Mouse (Mus musculus) embryonic facial prominence, embryonic 12.5 days (tissue): Measurements from ENCODE around the gene Rab25. TPM values are rescaled to one million over a fixed set of nuclear protein-coding genes. Genes with fewer than 3 reads are reported as not detected.

Source experiments
- ATAC-seq: fragments of 200-750 bp; cut with Nextera tagmentation; 2 replicates; pipeline ENCODE4 v1.8.0; 2017; ENCODE audit not compliant: insufficient number of reproducible peaks, insufficient read depth, low FRiP score, low TSS enrichment
- H3K27ac ChIP-seq: fragments of 300-500 bp; sonication (generic); 2 replicates; pipeline ENCODE4 v1.5.1; 2016; ENCODE audit warnings: mild to moderate bottlenecking
- H3K27me3 ChIP-seq: fragments of 300-500 bp; sonication (generic); 2 replicates; pipeline ENCODE4 v1.6.1; 2016; ENCODE audit warnings: mild to moderate bottlenecking, moderate library complexity
- H3K36me3 ChIP-seq: fragments of 300-500 bp; sonication (generic); 2 replicates; pipeline ENCODE4 v1.6.1; 2016; ENCODE audit warnings: mild to moderate bottlenecking
- H3K4me1 ChIP-seq: fragments of 300-500 bp; sonication (generic); 2 replicates; pipeline ENCODE4 v1.6.1; 2016
- H3K4me2 ChIP-seq: fragments of 300-500 bp; sonication (generic); replicated peaks from 2 replicates; pipeline ENCODE4 v1.6.1; 2016; ENCODE audit warnings: mild to moderate bottlenecking, moderate library complexity
- H3K4me3 ChIP-seq: fragments of 300-500 bp; sonication (generic); 2 replicates; pipeline ENCODE4 v1.5.1; 2016; ENCODE audit warnings: mild to moderate bottlenecking
- H3K9ac ChIP-seq: fragments of 300-500 bp; sonication (generic); 2 replicates; pipeline ENCODE4 v1.6.1; 2016; ENCODE audit warnings: mild to moderate bottlenecking, moderate library complexity
- H3K9me3 ChIP-seq: fragments of 300-500 bp; sonication (generic); 2 replicates; pipeline ENCODE4 v1.6.1; 2016; ENCODE audit warnings: mild to moderate bottlenecking, moderate library complexity
- WGBS: fragments of 180-500 bp; shearing (Covaris S2); methylation state at CpG from one replicate; pipeline ENCODE4 v1.1.7; 2016; 5-methylcytosine and 5-hydroxymethylcytosine counted together
- polyA plus RNA-seq: library from polyadenylated mRNA; unstranded; fragments of >200 nt; fragmentation: Nextera tagmentation; extraction: Ambion mirVana; gene quantifications from 2 replicates; pipeline ENCODE4 v1.2.1, GENCODE M21; 2016

Rab25 gene
- polyA plus RNA-seq, 1 experiment from 2014 or later: 5.5 TPM

DNA sequence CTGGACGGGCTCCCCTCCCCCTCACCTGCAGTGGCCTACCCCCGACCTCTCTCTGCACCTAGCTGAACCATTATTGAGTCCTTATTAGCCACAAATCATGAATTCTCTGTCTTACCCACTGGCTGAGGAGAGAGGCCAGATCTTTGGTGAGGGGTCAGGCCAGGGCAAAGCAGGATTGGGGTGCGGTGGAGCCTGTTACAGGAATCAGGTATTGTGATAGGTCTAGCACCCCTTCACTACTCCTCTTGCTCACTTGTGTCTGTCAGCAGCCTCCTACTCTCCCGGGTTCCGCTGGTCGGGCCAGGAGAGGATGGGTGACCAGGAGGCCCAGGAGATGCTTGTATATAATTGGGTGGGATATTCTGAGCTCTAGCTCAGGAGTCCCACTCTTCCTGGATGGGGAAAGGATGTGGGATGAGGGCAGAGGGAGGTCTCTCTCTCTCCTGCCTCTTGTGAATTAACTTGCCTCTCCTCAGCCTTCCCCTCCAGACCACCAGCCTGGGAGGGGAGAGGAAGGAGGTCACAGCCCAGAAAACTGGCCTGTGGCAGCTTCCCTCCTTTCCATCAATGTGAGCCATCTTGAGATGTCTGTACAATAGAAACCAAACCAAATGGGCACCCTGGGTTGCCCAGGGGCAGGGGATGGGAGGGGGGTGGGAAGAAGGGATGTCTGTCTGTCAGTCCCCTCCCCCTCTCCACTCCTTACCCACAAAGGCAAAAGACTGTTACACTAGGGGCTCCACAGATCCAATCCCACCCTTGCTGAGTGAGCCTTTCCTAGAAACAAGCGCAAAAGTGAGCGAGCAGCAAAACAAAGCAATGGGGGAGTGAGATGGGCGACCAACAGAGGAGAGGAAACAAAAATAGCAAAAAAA is 9.6 kb downstream of the Rab25 start:
- Histone ChIP-seq H3K4me1 (peaks cover 69% of the 10 kb centered on the region), H3K27ac (peak overlapping the region; percentile 69; the same call in 1 of the 2 replicates), H3K4me2 (peak overlapping the region; percentile 96), H3K9me3 (no peaks in the 10 kb centered on the region), H3K4me3 (peak overlapping the region; percentile 12), H3K9ac (peak overlapping the region; percentile 39; the same call in 1 of the 2 replicates), H3K27me3 (no peaks in the 10 kb centered on the region), H3K36me3 (peaks cover 47% of the 10 kb centered on the region)
- WGBS: 19% methylated on average over 9 of the region's 9 CpGs
- no peak for ATAC-seq

GRCm38 (mm10) chr3:88537146-88537545 is 11.0 kb downstream of the Rab25 start:
- Histone ChIP-seq H3K9ac (peak overlapping the region; percentile 98; the same call in 1 of the 2 replicates), H3K4me2 (peak overlapping the region; percentile 96), H3K27me3 (no peaks in the 10 kb centered on the region), H3K4me1 (peaks cover 68% of the 10 kb centered on the region), H3K9me3 (no peaks in the 10 kb centered on the region), H3K27ac (peak overlapping the region; percentile 99), H3K4me3 (peak overlapping the region; percentile 85), H3K36me3 (peaks cover 47% of the 10 kb centered on the region)
- WGBS: 58% methylated on average over 6 of the region's 6 CpGs
- no peak for ATAC-seq

DNA sequence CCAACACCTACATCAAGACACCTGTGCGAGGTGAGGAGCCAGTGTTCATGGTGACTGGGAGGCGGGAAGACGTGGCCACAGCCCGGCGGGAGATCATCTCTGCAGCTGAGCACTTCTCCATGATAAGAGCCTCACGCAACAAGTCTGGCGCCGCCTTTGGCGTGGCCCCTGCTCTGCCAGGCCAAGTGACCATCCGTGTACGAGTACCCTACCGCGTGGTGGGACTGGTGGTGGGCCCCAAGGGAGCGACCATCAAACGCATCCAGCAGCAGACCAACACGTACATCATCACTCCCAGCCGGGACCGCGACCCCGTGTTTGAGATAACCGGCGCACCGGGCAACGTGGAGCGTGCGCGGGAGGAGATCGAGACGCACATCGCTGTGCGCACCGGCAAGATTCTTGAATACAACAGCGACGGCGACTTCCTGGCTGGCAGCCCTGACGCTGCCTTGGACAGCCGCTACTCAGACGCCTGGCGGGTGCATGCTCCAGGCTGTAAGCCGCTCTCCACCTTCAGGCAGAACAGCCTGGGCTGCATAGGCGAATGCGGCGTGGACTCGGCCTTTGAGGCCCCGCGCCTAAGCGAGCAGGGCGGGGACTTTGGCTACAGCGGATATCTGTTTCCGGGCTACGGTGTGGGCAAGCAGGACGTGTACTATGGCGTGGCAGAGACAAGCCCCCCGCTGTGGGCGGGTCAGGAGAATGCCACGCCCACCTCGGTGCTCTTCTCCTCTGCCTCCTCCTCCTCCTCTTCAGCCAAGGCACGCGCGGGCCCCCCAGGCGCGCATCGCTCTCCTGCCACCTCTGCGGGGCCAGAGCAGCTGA is 11.8 kb downstream of the Rab25 start:
- peaks cover 47% of the 10 kb centered on the region for H3K36me3 ChIP-seq

GRCm38 (mm10) chr3:88535527-88535926 is 12.6 kb downstream of the Rab25 start:
- Histone ChIP-seq H3K4me1 (peaks cover 59% of the 10 kb centered on the region), H3K4me3 (peak overlapping the region; percentile 85), H3K36me3 (peaks cover 39% of the 10 kb centered on the region), H3K4me2 (peak overlapping the region; percentile 96), H3K9ac (peak overlapping the region; percentile 98), H3K27ac (peak overlapping the region; percentile 99), H3K27me3 (no peaks in the 10 kb centered on the region), H3K9me3 (no peaks in the 10 kb centered on the region)
- ATAC-seq: no peak
- 25% methylated on average over 4 of the region's 4 CpGs for WGBS

More for the DNA sequence above, 11.8 kb downstream of the Rab25 start:
- Histone ChIP-seq H3K27me3 (no peaks in the 10 kb centered on the region), H3K4me1 (peaks cover 61% of the 10 kb centered on the region), H3K27ac (peak overlapping the region; percentile 99), H3K4me2 (peak overlapping the region; percentile 96), H3K4me3 (peak overlapping the region; percentile 85), H3K9ac (peak overlapping the region; percentile 98), H3K9me3 (no peaks in the 10 kb centered on the region)
- ATAC-seq: no peak
- 5% methylated on average over 64 of the region's 64 CpGs for WGBS

DNA sequence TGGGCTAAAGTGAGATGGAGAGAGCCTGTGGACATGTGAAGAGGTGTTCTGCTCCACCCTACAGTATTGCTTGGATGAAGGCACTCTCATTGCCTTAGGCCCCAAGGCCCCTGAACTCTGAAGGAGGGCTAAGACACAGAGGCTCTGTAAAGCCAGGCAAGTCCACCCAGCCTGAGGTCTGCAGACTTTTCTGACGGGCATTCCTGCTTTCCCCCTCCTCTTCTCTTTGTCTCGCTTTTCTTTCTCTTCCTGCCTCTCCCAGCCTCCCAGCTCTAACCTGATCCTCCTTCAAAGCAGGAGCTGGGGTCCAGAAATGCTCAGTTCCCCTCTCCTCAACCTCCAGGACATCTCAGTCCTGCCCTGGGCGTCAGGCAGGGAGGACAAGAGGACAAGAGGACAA is 13.1 kb downstream of the Rab25 start:
- Histone ChIP-seq H3K9me3 (no peaks in the 10 kb centered on the region), H3K27ac (peak overlapping the region; percentile 99), H3K4me1 (peaks cover 58% of the 10 kb centered on the region), H3K27me3 (no peaks in the 10 kb centered on the region), H3K9ac (peak overlapping the region; percentile 98), H3K4me3 (peak overlapping the region; percentile 85), H3K4me2 (peak overlapping the region; percentile 96), H3K36me3 (peaks cover 34% of the 10 kb centered on the region)
- WGBS: 2% methylated on average over 3 of the region's 3 CpGs
- ATAC-seq: no peak

- no peak for ATAC-seq
- peaks cover 61% of the 10 kb centered on the region for H3K4me1 ChIP-seq
- 0% methylated on average over 4 of the region's 5 CpGs for WGBS
Observed at GRCm38 (mm10) chr3:88533706-88534105, 14.4 kb downstream of the Rab25 start.

DNA sequence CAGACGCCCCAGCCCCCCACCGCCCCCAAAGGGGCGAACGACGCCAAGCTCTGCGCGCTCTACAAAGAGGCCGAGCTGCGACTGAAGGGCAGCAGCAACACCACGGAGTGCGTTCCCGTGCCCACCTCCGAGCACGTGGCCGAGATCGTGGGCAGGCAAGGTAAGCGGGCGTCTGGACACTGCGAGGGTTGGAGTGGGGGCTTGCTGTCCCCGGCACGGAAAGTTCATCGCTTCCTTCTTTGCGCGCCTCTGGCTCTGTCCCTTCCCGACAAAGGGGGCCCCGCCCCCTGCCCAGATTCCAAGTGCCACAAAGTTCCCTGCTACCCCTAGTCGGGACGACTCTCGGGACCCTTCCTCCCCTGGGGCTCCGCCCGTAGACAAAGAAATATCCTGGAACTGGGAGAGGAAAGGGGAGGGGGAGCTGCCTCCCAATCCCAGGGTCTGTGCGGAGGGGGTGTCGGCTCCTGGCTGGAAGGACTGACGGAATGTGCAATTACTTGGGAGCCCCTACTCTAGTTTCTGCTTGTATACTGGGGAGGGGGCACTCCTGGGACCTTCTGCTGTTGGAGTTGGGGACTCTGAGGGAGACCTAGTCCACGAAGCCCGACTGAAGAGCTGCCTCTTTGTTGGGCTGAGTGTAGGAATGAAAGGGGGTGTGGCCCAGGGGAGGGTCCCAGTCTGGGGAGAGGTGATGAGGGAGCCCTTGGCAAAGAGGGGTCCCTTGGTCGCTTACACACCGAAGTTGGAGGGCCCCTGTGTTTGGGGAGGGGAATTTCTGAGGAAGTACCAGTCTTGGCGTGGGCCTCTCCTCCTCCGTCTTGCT is 15.2 kb downstream of the Rab25 start:
- ATAC-seq: peak; percentile 36
- Histone ChIP-seq H3K36me3 (peaks cover 21% of the 10 kb centered on the region), H3K4me1 (peaks cover 60% of the 10 kb centered on the region), H3K27me3 (no peaks in the 10 kb centered on the region), H3K9me3 (no peaks in the 10 kb centered on the region), H3K27ac (peak overlapping the region; percentile 99), H3K4me3 (peak overlapping the region; percentile 85), H3K4me2 (peak overlapping the region; percentile 96), H3K9ac (peak overlapping the region; percentile 98)
- WGBS: under 1% methylated on average over 40 of the region's 40 CpGs

More at GRCm38 (mm10) chr3:88533706-88534105, 14.4 kb downstream of the Rab25 start:
- peak overlapping the region; percentile 99 for H3K27ac ChIP-seq
- H3K36me3 ChIP-seq: peaks cover 29% of the 10 kb centered on the region
- H3K9me3 ChIP-seq: no peaks in the 10 kb centered on the region
- H3K27me3 ChIP-seq: no peaks in the 10 kb centered on the region
- H3K9ac ChIP-seq: peak overlapping the region; percentile 98
- H3K4me2 ChIP-seq: peak overlapping the region; percentile 96
- H3K4me3 ChIP-seq: peak overlapping the region; percentile 85

DNA sequence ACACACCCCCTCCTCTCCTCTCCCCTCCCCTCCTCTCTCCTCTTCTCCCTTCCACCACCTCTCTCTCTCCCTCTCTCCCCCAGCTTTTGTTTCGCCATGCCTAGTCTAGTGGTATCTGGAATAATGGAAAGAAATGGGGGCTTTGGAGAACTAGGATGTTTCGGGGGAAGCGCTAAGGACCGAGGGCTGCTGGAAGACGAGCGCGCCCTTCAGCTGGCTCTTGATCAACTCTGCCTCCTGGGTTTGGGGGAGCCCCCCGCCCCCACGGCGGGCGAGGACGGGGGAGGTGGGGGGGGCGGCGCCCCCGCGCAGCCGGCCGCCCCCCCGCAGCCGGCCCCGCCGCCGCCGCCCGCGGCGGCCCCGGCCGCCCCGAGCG is 15.8 kb downstream of the Rab25 start, which contains the start of gene Mex3a:
TSS of gene Mex3a (plus strand) at position 97 of the 376 bp plus-strand sequence.
- 0% methylated on average over 14 of the region's 31 CpGs for WGBS
- Histone ChIP-seq H3K4me2 (peak within 1 kb of the TSS; percentile 96), H3K36me3 (peaks cover 15% of the 10 kb centered on the region), H3K4me1 (peaks cover 59% of the 10 kb centered on the region), H3K27ac (peak within 1 kb of the TSS; percentile 99), H3K27me3 (no peaks in the 10 kb centered on the region), H3K9ac (peak within 1 kb of the TSS; percentile 98), H3K4me3 (peak within 1 kb of the TSS; percentile 85), H3K9me3 (no peaks in the 10 kb centered on the region)
- no peak for ATAC-seq

GRCm38 (mm10) chr3:88531348-88532298 is 16.5 kb downstream of the Rab25 start:
- Histone ChIP-seq H3K4me2 (peak overlapping the region; percentile 78), H3K4me1 (peaks cover 53% of the 10 kb centered on the region), H3K36me3 (peaks cover 8% of the 10 kb centered on the region), H3K27me3 (no peaks in the 10 kb centered on the region), H3K4me3 (peak overlapping the region; percentile 85), H3K27ac (peak overlapping the region; percentile 99), H3K9me3 (no peaks in the 10 kb centered on the region), H3K9ac (peak overlapping the region; percentile 98)
- under 1% methylated on average over 59 of the region's 63 CpGs for WGBS
- ATAC-seq: peak; percentile 84
